Mouse (Mus musculus) kidney, embryonic 16.5 days (tissue): ENCODE measurements around the gene Entpd8. TPM values are rescaled to one million over a fixed set of nuclear protein-coding genes. Genes with fewer than 3 reads are reported as not detected.

Source experiments
- ATAC-seq: fragments of 200-750 bp; cut with Nextera tagmentation; 2 replicates; pipeline ENCODE4 v1.8.0; 2017; ENCODE audit warnings: moderate TSS enrichment; ENCODE audit not compliant: low FRiP score, low TSS enrichment
- H3K27ac ChIP-seq: fragments of 300-500 bp; sonication (generic); 2 replicates; pipeline ENCODE4 v1.5.1; 2014; ENCODE audit warnings: low read length
- H3K27me3 ChIP-seq: fragments of 300-500 bp; sonication (generic); 2 replicates; pipeline ENCODE4 v1.6.1; 2014; ENCODE audit warnings: low read length, control low read depth, mixed read lengths; ENCODE audit not compliant: insufficient read depth
- H3K36me3 ChIP-seq: fragments of 300-500 bp; sonication (generic); 2 replicates; pipeline ENCODE4 v1.6.1; 2014; ENCODE audit warnings: low read length, control low read depth, mixed read lengths; ENCODE audit not compliant: insufficient read depth
- H3K4me1 ChIP-seq: fragments of 300-500 bp; sonication (generic); 2 replicates; pipeline ENCODE4 v1.6.1; 2014; ENCODE audit warnings: low read length, control low read depth, mixed read lengths; ENCODE audit not compliant: insufficient read depth
- H3K4me2 ChIP-seq: fragments of 300-500 bp; sonication (generic); replicated peaks from 2 replicates; pipeline ENCODE4 v1.6.1; 2014; ENCODE audit warnings: low read depth, low read length
- H3K4me3 ChIP-seq: fragments of 300-500 bp; sonication (generic); 2 replicates; pipeline ENCODE4 v1.5.1; 2014; ENCODE audit warnings: mild to moderate bottlenecking, low read length
- H3K9ac ChIP-seq: fragments of 300-500 bp; sonication (generic); replicated peaks from 2 replicates; pipeline ENCODE4 v1.6.1; 2014; ENCODE audit warnings: low read length
- H3K9me3 ChIP-seq: fragments of 300-500 bp; sonication (generic); 2 replicates; pipeline ENCODE4 v1.6.1; 2016; ENCODE audit warnings: low read length, control low read depth
- WGBS: fragments of 180-500 bp; shearing (Covaris S2); extraction: QIAGEN DNeasy Blood & Tissue Kit; methylation state at CpG from one replicate; pipeline ENCODE4 v1.1.7; 2014; 5-methylcytosine and 5-hydroxymethylcytosine counted together
- polyA plus RNA-seq: library from polyadenylated mRNA; unstranded; fragments of >200 nt; fragmentation: Nextera tagmentation; extraction: Ambion mirVana; gene quantifications from 2 replicates; pipeline ENCODE4 v1.2.1, GENCODE M21; 2015

Gene Entpd8
- 8.6 and 10.0 TPM in 2 replicates for polyA plus RNA-seq

GRCm38 (mm10) chr2:25080076-25080475, at the start of gene Entpd8:
Gene Entpd8, plus strand, starts transcription at chr2:25080304.
- Histone ChIP-seq H3K4me2 (peak within 1 kb of the TSS; percentile 17; the same call in 1 of the 2 replicates), H3K9me3 (no peaks in the 10 kb centered on the region), H3K9ac (no peak within 1 kb of the TSS), H3K4me1 (peaks cover 9% of the 10 kb centered on the region), H3K4me3 (no peak within 1 kb of the TSS), H3K27ac (peak within 1 kb of the TSS; percentile 67), H3K36me3 (no peaks in the 10 kb centered on the region), H3K27me3 (no peaks in the 10 kb centered on the region)
- 43% methylated on average over 5 of the region's 5 CpGs for WGBS
- peak; percentile 93 for ATAC-seq

GRCm38 (mm10) chr2:25034994-25035393, 45.1 kb upstream of the Entpd8 start:
- no peaks in the 10 kb centered on the region for H3K4me1 ChIP-seq
- ATAC-seq = no peak
- H3K27me3 ChIP-seq = no peaks in the 10 kb centered on the region
- no peak overlapping the region for H3K27ac ChIP-seq
- no peak overlapping the region for H3K4me3 ChIP-seq
- no peak overlapping the region for H3K9ac ChIP-seq
- H3K9me3 ChIP-seq = no peaks in the 10 kb centered on the region
- 94% methylated on average over 4 of the region's 4 CpGs for WGBS
- H3K4me2 ChIP-seq = no peak overlapping the region
- H3K36me3 ChIP-seq = no peaks in the 10 kb centered on the region

DNA sequence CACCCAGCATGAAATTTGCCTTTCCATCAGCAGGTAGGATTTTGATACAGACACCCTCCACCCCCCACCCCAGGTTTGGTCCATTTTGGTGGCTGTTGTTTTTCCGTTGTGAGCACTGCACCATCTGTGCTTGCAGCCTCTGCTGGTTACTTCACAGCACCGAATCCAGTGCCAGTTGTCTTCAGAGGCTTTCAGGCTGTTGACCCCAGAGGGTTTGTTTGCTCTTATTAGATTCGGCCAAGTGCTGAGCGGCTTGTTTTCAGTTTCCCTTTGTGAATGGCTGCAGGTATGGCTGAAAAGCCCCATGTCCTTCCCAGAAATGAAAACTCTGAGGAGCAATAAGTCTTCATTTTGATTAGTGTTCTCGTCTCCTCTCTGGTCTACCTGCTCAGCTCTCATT, 40.0 kb upstream of the Entpd8 start:
- no peak overlapping the region for H3K4me2 ChIP-seq
- H3K27me3 ChIP-seq = no peaks in the 10 kb centered on the region
- no peaks in the 10 kb centered on the region; the same call in 1 of the 2 replicates for H3K36me3 ChIP-seq
- no peaks in the 10 kb centered on the region for H3K9me3 ChIP-seq
- no peak overlapping the region for H3K27ac ChIP-seq
- ATAC-seq = no peak
- H3K4me3 ChIP-seq = no peak overlapping the region
- 84% methylated on average over 5 of the region's 5 CpGs for WGBS
- H3K9ac ChIP-seq = no peak overlapping the region
- no peaks in the 10 kb centered on the region for H3K4me1 ChIP-seq

GRCm38 (mm10) chr2:25050921-25051320, 29.2 kb upstream of the Entpd8 start:
- H3K36me3 ChIP-seq = no peaks in the 10 kb centered on the region
- no peaks in the 10 kb centered on the region for H3K27me3 ChIP-seq
- H3K9me3 ChIP-seq = no peaks in the 10 kb centered on the region
- H3K4me1 ChIP-seq = peaks cover 10% of the 10 kb centered on the region
- ATAC-seq = no peak
- no peak overlapping the region for H3K4me2 ChIP-seq
- no peak overlapping the region for H3K4me3 ChIP-seq
- H3K27ac ChIP-seq = no peak overlapping the region
- WGBS = 89% methylated on average over 7 of the region's 7 CpGs
- H3K9ac ChIP-seq = no peak overlapping the region

DNA sequence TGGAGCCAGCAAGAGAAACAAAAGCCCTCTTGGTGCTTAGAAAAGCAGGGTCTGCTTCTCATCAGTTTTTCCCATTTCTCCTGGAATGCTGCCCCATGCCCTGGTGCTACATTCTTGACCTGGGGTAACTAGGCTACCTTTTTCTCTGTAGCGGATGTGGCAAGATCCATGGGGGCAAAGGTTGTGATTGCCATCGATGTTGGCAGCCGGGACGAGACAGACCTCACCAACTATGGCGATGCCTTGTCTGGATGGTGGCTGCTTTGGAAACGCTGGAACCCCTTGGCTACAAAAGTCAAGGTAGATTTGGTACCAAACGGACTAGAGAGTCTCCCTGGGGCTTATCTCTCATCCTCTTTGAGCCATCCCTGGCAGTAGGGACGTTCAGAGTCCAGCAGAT, 28.7 kb upstream of the Entpd8 start:
- Histone ChIP-seq H3K4me3 (no peak overlapping the region), H3K27me3 (no peaks in the 10 kb centered on the region), H3K4me2 (no peak overlapping the region), H3K36me3 (no peaks in the 10 kb centered on the region), H3K4me1 (peaks cover 10% of the 10 kb centered on the region), H3K9ac (no peak overlapping the region), H3K27ac (no peak overlapping the region), H3K9me3 (no peaks in the 10 kb centered on the region)
- ATAC-seq = no peak
- WGBS = 85% methylated on average over 8 of the region's 8 CpGs

- H3K27me3 ChIP-seq = no peaks in the 10 kb centered on the region
- 91% methylated on average over 6 of the region's 6 CpGs for WGBS
- H3K27ac ChIP-seq = no peak overlapping the region
- H3K4me2 ChIP-seq = no peak overlapping the region
- peaks cover 6% of the 10 kb centered on the region for H3K36me3 ChIP-seq
- H3K4me1 ChIP-seq = peaks cover 10% of the 10 kb centered on the region
- no peak for ATAC-seq
- H3K9me3 ChIP-seq = no peaks in the 10 kb centered on the region
- H3K4me3 ChIP-seq = no peak overlapping the region
- no peak overlapping the region for H3K9ac ChIP-seq
Observed at GRCm38 (mm10) chr2:25053101-25053500, 27.0 kb upstream of the Entpd8 start.

GRCm38 (mm10) chr2:25054221-25055067, 25.7 kb upstream of the Entpd8 start, which contains the start of gene Nsmf:
Gene Nsmf, plus strand, starts transcription at chr2:25054355.
- Histone ChIP-seq H3K9ac (peak within 1 kb of the TSS; percentile 81), H3K27me3 (no peaks in the 10 kb centered on the region), H3K27ac (no peak within 1 kb of the TSS), H3K9me3 (no peaks in the 10 kb centered on the region), H3K4me1 (peaks cover 10% of the 10 kb centered on the region), H3K36me3 (peaks cover 7% of the 10 kb centered on the region), H3K4me3 (peak within 1 kb of the TSS; percentile 67), H3K4me2 (peak within 1 kb of the TSS; percentile 79)
- 4% methylated on average over 47 of the region's 47 CpGs for WGBS
- peak; percentile 94 for ATAC-seq

- H3K27ac ChIP-seq = no peak overlapping the region
- peaks cover 10% of the 10 kb centered on the region for H3K4me1 ChIP-seq
- peak overlapping the region; percentile 67 for H3K4me3 ChIP-seq
- H3K9ac ChIP-seq = peak overlapping the region; percentile 81
- no peaks in the 10 kb centered on the region for H3K9me3 ChIP-seq
- H3K4me2 ChIP-seq = peak overlapping the region; percentile 79
- ATAC-seq = peak; percentile 30
- peaks cover 13% of the 10 kb centered on the region for H3K36me3 ChIP-seq
- H3K27me3 ChIP-seq = no peaks in the 10 kb centered on the region
- WGBS = 40% methylated on average over 2 of the region's 2 CpGs
Observed at GRCm38 (mm10) chr2:25055068-25055405, 25.1 kb upstream of the Entpd8 start.

DNA sequence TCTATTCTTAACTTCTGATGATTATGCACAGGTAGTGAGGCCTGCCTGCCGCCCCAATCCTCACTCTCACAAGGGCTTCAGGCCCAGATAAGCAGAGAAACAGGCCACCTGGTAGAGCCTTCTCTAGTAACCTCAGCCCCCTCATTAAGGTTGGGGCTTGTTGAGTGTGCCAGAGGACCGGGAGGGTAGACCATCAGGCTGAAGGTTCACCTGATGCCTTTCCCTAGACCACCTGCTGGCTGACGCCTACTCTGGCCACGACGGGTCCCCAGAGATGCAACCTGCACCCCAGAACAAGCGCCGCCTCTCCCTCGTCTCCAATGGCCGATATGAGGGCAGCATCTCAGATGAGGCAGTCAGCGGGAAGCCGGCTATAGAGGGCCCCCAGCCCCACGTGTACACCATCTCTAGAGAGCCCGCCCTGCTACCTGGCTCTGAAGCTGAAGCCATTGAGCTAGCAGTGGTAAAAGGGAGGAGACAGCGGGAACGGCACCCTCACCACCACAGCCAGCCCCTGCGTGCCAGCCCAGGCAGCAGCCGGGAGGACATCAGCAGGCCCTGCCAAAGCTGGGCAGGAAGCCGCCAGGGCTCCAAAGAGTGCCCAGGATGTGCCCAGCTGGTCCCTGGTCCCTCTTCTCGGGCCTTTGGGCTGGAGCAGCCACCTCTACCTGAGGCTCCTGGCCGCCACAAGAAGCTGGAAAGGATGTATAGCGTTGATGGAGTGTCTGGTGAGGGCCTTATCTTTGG, 24.5 kb upstream of the Entpd8 start:
- Histone ChIP-seq H3K4me1 (peaks cover 10% of the 10 kb centered on the region), H3K36me3 (peaks cover 18% of the 10 kb centered on the region), H3K9me3 (no peaks in the 10 kb centered on the region), H3K4me3 (peak overlapping the region; percentile 67), H3K4me2 (peak overlapping the region; percentile 79), H3K27ac (no peak overlapping the region), H3K27me3 (no peaks in the 10 kb centered on the region), H3K9ac (peak overlapping the region; percentile 81)
- ATAC-seq = no peak
- WGBS = 93% methylated on average over 21 of the region's 21 CpGs

GRCm38 (mm10) chr2:25058926-25059325, 21.2 kb upstream of the Entpd8 start:
- peaks cover 40% of the 10 kb centered on the region for H3K36me3 ChIP-seq

More at GRCm38 (mm10) chr2:25058926-25059325, 21.2 kb upstream of the Entpd8 start:
- 95% methylated on average over 7 of the region's 7 CpGs for WGBS
- Histone ChIP-seq H3K4me2 (no peak overlapping the region), H3K27ac (no peak overlapping the region), H3K9me3 (no peaks in the 10 kb centered on the region), H3K4me3 (no peak overlapping the region), H3K9ac (no peak overlapping the region), H3K27me3 (no peaks in the 10 kb centered on the region), H3K4me1 (peaks cover 10% of the 10 kb centered on the region)
- ATAC-seq = no peak
